Mouse (Mus musculus) heart, embryonic 14.5 days (tissue): ENCODE measurements around the gene Ly6g6e. TPM values are rescaled to one million over a fixed set of nuclear protein-coding genes. Genes with fewer than 3 reads are reported as not detected.
A peak's percentile ranks its signal among the peaks of the same experiment; 100 is the strongest.

Source experiments
- ATAC-seq: fragments of 200-750 bp; cut with Nextera tagmentation; 2 replicates; pipeline ENCODE4 v1.8.0; 2017; ENCODE audit warnings: low read depth, moderate TSS enrichment; ENCODE audit not compliant: insufficient number of reproducible peaks, insufficient read depth, low FRiP score
- H3K27ac ChIP-seq, 2 experiments: fragments of 200-500 bp in 1 of 2; fragments of 300-500 bp in 1 of 2; sonication (generic) in 1 of 2; replicated peaks in 1 of 2; 2 replicates each; pipeline ENCODE4 v1.5.1; 2012 to 2014; ENCODE audit warnings: low read depth in 2 of 2, low read length in 2 of 2, control low read depth in 1 of 2, mild to moderate bottlenecking in 1 of 2, mixed read lengths in 1 of 2; ENCODE audit not compliant: control insufficient read depth in 1 of 2, insufficient read depth in 1 of 2
- H3K27me3 ChIP-seq: fragments of 300-500 bp; sonication (generic); 2 replicates; pipeline ENCODE4 v1.6.1; 2014; ENCODE audit warnings: mild to moderate bottlenecking, low read length, control low read depth; ENCODE audit not compliant: control insufficient read depth, insufficient read depth
- H3K36me3 ChIP-seq: fragments of 300-500 bp; sonication (generic); 2 replicates; pipeline ENCODE4 v1.6.1; 2014; ENCODE audit warnings: mild to moderate bottlenecking, control low read depth, low read length, mixed read lengths; ENCODE audit not compliant: control insufficient read depth, insufficient read depth
- H3K4me1 ChIP-seq, 2 experiments: fragments of 200-500 bp in 1 of 2; fragments of 300-500 bp in 1 of 2; sonication (generic) in 1 of 2; 2 replicates each; pipeline ENCODE4 v1.6.1; 2012 to 2014; ENCODE audit warnings: low read length in 2 of 2, control low read depth in 1 of 2, mixed read lengths in 1 of 2; ENCODE audit not compliant: control insufficient read depth in 2 of 2, insufficient read depth in 2 of 2
- H3K4me2 ChIP-seq: fragments of 300-500 bp; sonication (generic); 2 replicates; pipeline ENCODE4 v1.6.1; 2014; ENCODE audit warnings: mild to moderate bottlenecking, low read length
- H3K4me3 ChIP-seq, 2 experiments: fragments of 200-500 bp in 1 of 2; fragments of 300-500 bp in 1 of 2; sonication (generic) in 1 of 2; 2 replicates each; pipeline ENCODE4 v1.5.1; 2012 to 2014; ENCODE audit warnings: low read length in 2 of 2, mild to moderate bottlenecking in 2 of 2, control low read depth in 1 of 2, low read depth in 1 of 2, moderate library complexity in 1 of 2; ENCODE audit not compliant: control insufficient read depth in 1 of 2, insufficient read depth in 1 of 2
- H3K9ac ChIP-seq: fragments of 300-500 bp; sonication (generic); 2 replicates; pipeline ENCODE4 v1.6.1; 2014; ENCODE audit warnings: mild to moderate bottlenecking, low read length
- H3K9me3 ChIP-seq: fragments of 300-500 bp; sonication (generic); 2 replicates; pipeline ENCODE4 v1.6.1; 2016; ENCODE audit warnings: low read length, control low read depth; ENCODE audit not compliant: control insufficient read depth
- WGBS: fragments of 180-500 bp; shearing (Covaris S2); extraction: QIAGEN DNeasy Blood & Tissue Kit; methylation state at CpG from one replicate; pipeline ENCODE4 v1.1.7; 2014; 5-methylcytosine and 5-hydroxymethylcytosine counted together
- polyA plus RNA-seq: library from polyadenylated mRNA; unstranded; fragments of >200 nt; fragmentation: Nextera tagmentation; extraction: Ambion mirVana; gene quantifications from 2 replicates; pipeline ENCODE4 v1.2.1, GENCODE M21; 2014

Gene Ly6g6e
- polyA plus RNA-seq, result 0.32 TPM in 1 of 2 replicates, not detected in the other

DNA sequence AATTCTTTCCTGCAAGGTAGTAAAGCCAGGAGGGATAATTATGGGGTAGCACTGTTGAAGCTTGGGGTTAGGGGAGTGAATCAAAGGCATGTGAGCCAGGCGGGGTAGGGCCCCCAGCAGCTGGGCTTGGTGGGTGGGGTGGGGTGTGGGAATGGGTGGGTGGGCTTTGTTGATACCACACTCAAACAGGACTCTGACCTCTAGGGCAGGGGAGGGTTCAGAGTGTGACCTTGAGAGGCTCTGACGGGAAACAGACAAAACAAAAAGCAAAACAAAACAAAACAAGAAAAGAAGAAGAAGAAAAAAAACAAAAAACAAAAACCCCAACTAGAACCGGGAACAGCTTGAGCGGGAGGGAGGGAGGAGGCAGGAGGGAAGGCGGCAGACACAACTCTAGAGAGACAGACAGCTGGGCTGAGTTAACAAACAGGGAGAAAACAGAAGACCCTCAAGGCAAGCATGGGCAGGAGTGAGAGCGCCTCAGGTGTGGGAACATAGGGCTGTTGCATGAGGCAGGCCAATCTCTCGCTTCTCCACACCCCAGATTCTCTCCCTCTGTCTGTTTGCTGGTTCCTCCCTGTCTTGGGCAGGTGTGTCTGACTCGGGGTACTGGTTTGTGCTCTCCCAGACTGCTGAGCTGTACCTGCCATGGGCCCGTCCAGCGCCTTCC lies at the start of gene Ly6g6e:
Gene Ly6g6e, plus strand, starts transcription at position 396 of the 670 bp plus-strand sequence.
- Histone ChIP-seq H3K27ac (peak within 1 kb of the TSS in 1 of 2 experiments; percentile 59; a peak in 2 of 4 replicates), H3K27me3 (0 out of 2 replicates have a peak, but pooled peaks cover 4% of the 10 kb centered on the region), H3K36me3 (no peaks in the 10 kb centered on the region), H3K9ac (peak within 1 kb of the TSS; percentile 75), H3K4me2 (peak within 1 kb of the TSS; percentile 69), H3K4me1 (peaks cover 15 to 20% of the 10 kb centered on the region in 2 experiments), H3K9me3 (no peaks in the 10 kb centered on the region), H3K4me3 (peak within 1 kb of the TSS; percentile 30 to 34)
- WGBS, result 42% methylated on average over 10 of the region's 10 CpGs
- ATAC-seq, result no peak

DNA sequence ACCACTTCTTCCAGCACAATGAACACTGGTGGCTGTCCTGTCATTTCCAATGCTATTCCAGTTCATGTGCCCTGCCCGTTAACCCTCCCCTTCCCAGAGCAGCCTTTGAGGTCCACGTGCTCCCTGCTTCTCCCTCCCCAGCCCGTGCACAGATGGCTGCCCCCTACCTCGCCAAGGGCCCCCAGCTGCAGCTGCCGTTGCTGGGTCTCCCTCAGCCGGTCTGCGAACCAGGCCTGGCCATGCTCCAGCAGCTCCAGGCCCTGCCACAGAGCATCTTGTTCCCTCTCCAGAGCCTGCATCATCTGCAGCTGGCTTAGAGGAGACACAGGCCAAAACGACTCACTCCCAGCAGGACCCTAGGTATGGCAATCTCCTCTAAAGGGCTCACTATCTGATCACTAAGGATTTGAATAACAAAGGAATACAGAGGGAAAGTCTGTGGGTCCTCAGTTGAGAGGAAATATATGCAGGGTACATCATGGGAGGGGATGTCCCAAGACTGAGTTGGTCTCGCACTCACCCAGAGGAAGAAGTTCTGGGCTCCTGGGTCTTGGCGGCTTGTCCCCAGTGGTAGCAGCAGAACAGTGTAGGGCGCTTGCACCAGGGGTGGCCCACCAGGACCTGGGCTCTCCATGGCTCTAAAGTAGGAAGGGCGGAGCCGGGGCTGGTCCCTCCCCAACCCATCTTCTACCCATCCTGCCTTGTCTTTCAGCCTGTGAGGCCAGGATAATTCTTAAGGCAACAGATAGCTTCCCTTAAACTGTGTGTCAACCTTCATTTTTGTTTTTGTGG lies 49.2 kb upstream of the Ly6g6e start, which contains the start of gene Sapcd1:
Gene Sapcd1, minus strand, starts transcription at position 740 of the 792 bp plus-strand sequence.
- no peak within 1 kb of the TSS for H3K4me3 ChIP-seq

DNA sequence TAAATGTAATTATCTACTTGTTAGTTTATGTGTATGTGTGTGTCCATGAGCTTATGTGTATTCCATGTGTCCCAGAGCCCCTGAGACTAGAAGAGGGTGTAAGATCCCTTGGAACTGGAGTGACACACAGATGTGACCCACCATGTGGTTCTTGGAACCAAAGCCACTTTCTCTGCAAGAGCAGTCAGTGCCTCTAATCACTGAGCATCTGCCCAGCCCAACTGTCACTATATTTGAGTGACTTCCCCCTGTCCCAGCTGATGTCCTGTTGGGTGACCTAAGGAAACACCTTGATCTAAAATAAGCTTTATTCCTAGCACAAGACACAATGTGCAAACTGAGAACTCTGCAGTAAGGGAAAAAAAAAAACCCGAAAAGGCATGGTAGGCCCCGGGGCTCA lies 48.4 kb upstream of the Ly6g6e start:
- H3K4me1 ChIP-seq, result peaks cover 16 to 29% of the 10 kb centered on the region in 2 experiments
- 64% methylated on average over 2 of the region's 2 CpGs for WGBS

More for the DNA sequence above, 49.2 kb upstream of the Ly6g6e start, which contains the start of gene Sapcd1:
- H3K4me1 ChIP-seq, result peaks cover 19 to 30% of the 10 kb centered on the region in 2 experiments
- no peaks in the 10 kb centered on the region for H3K9me3 ChIP-seq
- H3K4me2 ChIP-seq, result no peak within 1 kb of the TSS
- no peaks in the 10 kb centered on the region for H3K27me3 ChIP-seq
- peak within 1 kb of the TSS; percentile 41 for H3K9ac ChIP-seq
- WGBS, result 40% methylated on average over 13 of the region's 13 CpGs
- H3K27ac ChIP-seq, result peak within 1 kb of the TSS in 1 of 2 experiments; percentile 50; a peak in 2 of 4 replicates
- no peak for ATAC-seq
- H3K36me3 ChIP-seq, result no peaks in the 10 kb centered on the region

GRCm38 (mm10) chr17:35029691-35030532 lies 46.8 kb upstream of the Ly6g6e start:
- Histone ChIP-seq H3K4me2 (no peak overlapping the region), H3K27me3 (no peaks in the 10 kb centered on the region), H3K9ac (0 out of 2 replicates have a peak overlapping the region, but pooled peaks have one; percentile 25), H3K36me3 (no peaks in the 10 kb centered on the region), H3K4me1 (peaks cover 6 to 14% of the 10 kb centered on the region in 2 experiments; a peak in 2 of 4 replicates), H3K27ac (no peak overlapping the region), H3K4me3 (no peak overlapping the region), H3K9me3 (no peaks in the 10 kb centered on the region)
- WGBS, result 41% methylated on average over 19 of the region's 19 CpGs
- no peak for ATAC-seq

More for the DNA sequence above, 48.4 kb upstream of the Ly6g6e start:
- Histone ChIP-seq H3K9me3 (no peaks in the 10 kb centered on the region), H3K27me3 (no peaks in the 10 kb centered on the region), H3K27ac (no peak overlapping the region), H3K9ac (no peak overlapping the region), H3K4me2 (no peak overlapping the region), H3K36me3 (no peaks in the 10 kb centered on the region), H3K4me3 (no peak overlapping the region)
- ATAC-seq, result no peak

DNA sequence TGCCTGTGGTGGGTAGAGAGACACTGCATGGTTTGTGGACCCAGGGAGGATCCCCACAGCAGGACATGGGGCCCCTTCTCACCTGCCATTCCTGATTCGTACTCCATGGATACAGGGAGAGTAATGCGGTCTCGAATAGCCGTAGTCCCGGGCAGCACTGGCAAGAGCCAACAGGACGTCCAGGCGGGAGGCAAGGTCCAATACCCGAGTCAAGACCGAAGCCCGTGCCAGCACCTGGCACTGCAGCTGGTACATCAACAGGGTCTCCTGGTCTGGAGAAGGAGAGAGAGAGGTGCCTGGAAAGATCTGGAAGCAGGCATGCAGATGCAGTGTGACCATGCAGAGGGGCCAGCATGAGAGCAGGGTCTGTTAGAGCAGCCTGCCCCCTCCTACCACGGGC lies 45.4 kb upstream of the Ly6g6e start:
- Histone ChIP-seq H3K36me3 (no peaks in the 10 kb centered on the region), H3K27me3 (no peaks in the 10 kb centered on the region), H3K4me1 (peaks cover 6 to 14% of the 10 kb centered on the region in 2 experiments; a peak in 2 of 4 replicates), H3K4me2 (no peak overlapping the region), H3K9ac (no peak overlapping the region), H3K4me3 (no peak overlapping the region), H3K9me3 (no peaks in the 10 kb centered on the region), H3K27ac (no peak overlapping the region)
- WGBS, result 87% methylated on average over 11 of the region's 11 CpGs
- no peak for ATAC-seq

DNA sequence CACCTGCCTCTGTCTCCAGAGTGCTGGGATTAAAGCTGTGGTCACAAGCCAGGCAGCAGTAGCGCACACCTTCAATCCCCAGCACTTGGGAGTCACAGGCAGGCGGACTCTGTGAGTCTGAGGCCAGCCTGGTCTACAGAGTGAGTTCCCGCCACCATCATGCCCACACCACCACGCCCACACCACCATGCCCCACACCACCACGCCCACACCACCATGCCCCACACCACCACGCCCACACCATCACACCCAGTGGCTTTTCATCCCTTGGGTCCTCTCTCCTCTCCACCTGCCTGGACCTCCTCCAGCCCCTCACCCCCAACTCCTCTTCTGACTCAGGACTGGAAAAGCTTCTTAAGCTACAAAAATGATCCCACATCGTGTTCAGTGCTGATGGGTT lies 44.8 kb upstream of the Ly6g6e start:
- Histone ChIP-seq H3K36me3 (no peaks in the 10 kb centered on the region), H3K4me3 (no peak overlapping the region), H3K4me2 (no peak overlapping the region), H3K27me3 (no peaks in the 10 kb centered on the region), H3K27ac (no peak overlapping the region), H3K9me3 (no peaks in the 10 kb centered on the region), H3K4me1 (peaks cover 6 to 14% of the 10 kb centered on the region in 2 experiments; a peak in 2 of 4 replicates), H3K9ac (no peak overlapping the region)
- WGBS, result 77% methylated on average over 7 of the region's 7 CpGs
- ATAC-seq, result no peak
